ENCODE assay signal across 8 mouse cellular contexts in the genomic region with DNA sequence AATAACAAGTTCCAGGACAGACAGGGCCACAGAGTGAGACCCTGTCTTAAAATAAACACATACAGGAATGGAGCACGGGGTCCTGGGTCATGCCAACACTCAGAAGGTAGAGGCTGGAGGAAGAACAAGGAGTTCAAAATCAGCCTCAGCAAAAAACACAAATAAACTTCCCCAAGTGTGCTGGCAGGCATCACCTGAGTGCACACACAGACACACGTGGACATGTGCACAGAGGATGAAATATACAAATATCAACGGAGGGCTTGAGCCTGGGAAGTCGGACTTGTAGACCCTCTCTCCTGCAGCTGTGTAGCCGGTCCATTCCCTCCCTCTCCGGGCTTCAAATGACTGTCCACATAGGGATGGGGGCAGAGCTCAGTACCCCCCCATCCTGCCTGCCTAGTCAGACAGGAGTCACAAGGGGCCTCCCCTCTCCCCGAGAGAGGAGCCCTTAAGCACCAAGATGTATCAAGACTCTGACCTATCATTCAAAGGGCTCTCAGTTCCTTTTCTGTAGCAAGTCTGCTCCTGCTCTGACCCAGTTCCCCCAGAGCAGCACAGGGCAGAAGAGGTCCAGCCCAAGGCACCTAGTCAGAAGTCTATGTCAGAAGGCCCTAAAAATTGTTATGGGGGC. TPM values are rescaled to one million over a fixed set of nuclear protein-coding genes. Genes with fewer than 3 reads are reported as not detected.
A peak's percentile ranks its signal among the peaks of the same experiment; 100 is the strongest.
DNase-seq lines count a peak whose midpoint lies in the region; ATAC-seq lines count a peak whose summit lies in the region.

No protein-coding gene starts in this region.

- peak overlapping the region; percentile 46 for H3K9ac ChIP-seq in hindbrain, embryonic 15.5 days

- H3K4me1 ChIP-seq in brown adipose tissue, adult 24 weeks (ENCODE audit: control insufficient read depth, insufficient read depth, insufficient read length, low read length): peaks cover 25% of the 10 kb centered on the region
- peaks cover 82% of the 10 kb centered on the region for H3K4me1 ChIP-seq in hindbrain, embryonic 15.5 days (replicated peaks)

- no peaks in the 10 kb centered on the region for H3K27me3 ChIP-seq in hindbrain, embryonic 15.5 days

- WGBS in hindbrain, embryonic 15.5 days: 12% methylated on average over 7 of the region's 7 CpGs

- H3K9me3 ChIP-seq in hindbrain, embryonic 15.5 days: no peaks in the 10 kb centered on the region

- no peaks in the 10 kb centered on the region for H3K36me3 ChIP-seq in hindbrain, embryonic 15.5 days

- H3K4me2 ChIP-seq in hindbrain, embryonic 15.5 days: peak overlapping the region; percentile 96

- 0 out of 2 replicates have a peak overlapping the region, but pooled peaks have one; percentile 2 for H3K4me3 ChIP-seq in brown adipose tissue, adult 24 weeks (ENCODE audit: insufficient read depth, low read depth, low read length)
- H3K4me3 ChIP-seq in hindbrain, embryonic 15.5 days: peak overlapping the region; percentile 98

- peak overlapping the region; percentile 19 for H3K27ac ChIP-seq in brown adipose tissue, adult 24 weeks (replicated peaks; ENCODE audit: low read depth, low read length)
- H3K27ac ChIP-seq in hindbrain, embryonic 15.5 days (replicated peaks): peak overlapping the region; percentile 98

- DNase-seq in kidney, postnatal 10 days: peak; percentile 35
- DNase-seq in kidney, postnatal 36 days: no peak
- DNase-seq in adrenal gland, postnatal 10 days: no peak
- DNase-seq in gastrocnemius, postnatal 25 days: no peak
- DNase-seq in lung, postnatal 25 days (ENCODE audit: low spot score): no peak

- ATAC-seq in hindbrain, embryonic 15.5 days (ENCODE audit: low FRiP score, low read depth): no peak
- ATAC-seq in monocyte, adult 5-6 weeks (replicated peaks; ENCODE audit: insufficient number of reproducible peaks, low FRiP score, low TSS enrichment, poor library complexity, severe bottlenecking): 0 out of 2 replicates have a peak, but pooled peaks have one; percentile 4

RNA-seq across cellular contexts. Expression of gene Pprc1, which starts 3.3 kb away (rescaled TPM):
- polyA plus RNA-seq in brown adipose tissue, adult 24 weeks (2012; ENCODE audit: insufficient read depth, insufficient read length, missing spikeins): 3.9 and 6.6 TPM in 2 replicates
- 23.4 and 24.0 TPM in 2 replicates for polyA plus RNA-seq in hindbrain, embryonic 15.5 days (2015; fragmentation: Nextera tagmentation; extraction: Ambion mirVana)
- total RNA-seq in monocyte, adult 5-6 weeks (2017): 4.4 to 21.4 TPM (median 6.6 TPM) in 3 replicates
- total RNA-seq in adrenal gland, postnatal 10 days (2021): 10 to 100 TPM; 23.5 to 36.5 TPM
- 10 to 100 TPM; 12.5 to 13.7 TPM for total RNA-seq in gastrocnemius, postnatal 25 days (2021)

RNA-seq across cellular contexts. Expression of gene Ldb1, which starts 3.6 kb away (rescaled TPM):
- polyA plus RNA-seq in brown adipose tissue, adult 24 weeks (2012; ENCODE audit: insufficient read depth, insufficient read length, missing spikeins): 23.9 and 26.5 TPM in 2 replicates
- 103 and 111 TPM in 2 replicates for polyA plus RNA-seq in hindbrain, embryonic 15.5 days (2015; fragmentation: Nextera tagmentation; extraction: Ambion mirVana)
- 90.1 to 143 TPM (median 108 TPM) in 3 replicates for total RNA-seq in monocyte, adult 5-6 weeks (2017)
- total RNA-seq in adrenal gland, postnatal 10 days (2021): 10 to 100 TPM; 75.3 to 92.1 TPM
- 10 to 100 TPM; 15.5 to 16.5 TPM for total RNA-seq in gastrocnemius, postnatal 25 days (2021)

RNA-seq across cellular contexts. Expression of gene Nolc1, which starts 34.2 kb away (rescaled TPM):
- polyA plus RNA-seq in brown adipose tissue, adult 24 weeks (2012; ENCODE audit: insufficient read depth, insufficient read length, missing spikeins): 21.2 and 26.8 TPM in 2 replicates
- polyA plus RNA-seq in hindbrain, embryonic 15.5 days (2015; fragmentation: Nextera tagmentation; extraction: Ambion mirVana): 63.1 and 64.7 TPM in 2 replicates
- total RNA-seq in monocyte, adult 5-6 weeks (2017): 30.2 to 54.5 TPM (median 30.5 TPM) in 3 replicates
- total RNA-seq in adrenal gland, postnatal 10 days (2021): 10 to 100 TPM; 38.8 to 45.0 TPM
- 10 to 100 TPM; 15.0 to 19.7 TPM for total RNA-seq in gastrocnemius, postnatal 25 days (2021)

RNA-seq across cellular contexts. Expression of gene Hps6, which starts 38.1 kb away (rescaled TPM):
- polyA plus RNA-seq in brown adipose tissue, adult 24 weeks (2012; ENCODE audit: insufficient read depth, insufficient read length, missing spikeins): 1.8 and 2.1 TPM in 2 replicates
- polyA plus RNA-seq in hindbrain, embryonic 15.5 days (2015; fragmentation: Nextera tagmentation; extraction: Ambion mirVana): 4.2 and 5.0 TPM in 2 replicates
- 4.3 to 14.7 TPM (median 6.0 TPM) in 3 replicates for total RNA-seq in monocyte, adult 5-6 weeks (2017)
- total RNA-seq in adrenal gland, postnatal 10 days (2021): 10 to 100 TPM in 1 of 2 experiments, 1 to 10 TPM in 1; 9.9 to 12.0 TPM
- total RNA-seq in gastrocnemius, postnatal 25 days (2021): 1 to 10 TPM; 2.7 to 3.9 TPM

RNA-seq across cellular contexts. Expression of gene Armh3, which starts 43.1 kb away (rescaled TPM):
- polyA plus RNA-seq in brown adipose tissue, adult 24 weeks (2012; ENCODE audit: insufficient read depth, insufficient read length, missing spikeins): 6.6 and 8.3 TPM in 2 replicates
- 23.1 TPM in 2 replicates for polyA plus RNA-seq in hindbrain, embryonic 15.5 days (2015; fragmentation: Nextera tagmentation; extraction: Ambion mirVana)
- total RNA-seq in monocyte, adult 5-6 weeks (2017): 7.5 to 16.0 TPM (median 11.5 TPM) in 3 replicates
- 10 to 100 TPM; 14.6 to 19.2 TPM for total RNA-seq in adrenal gland, postnatal 10 days (2021)
- 10 to 100 TPM; 10.2 TPM for total RNA-seq in gastrocnemius, postnatal 25 days (2021)
